Mouse (Mus musculus): ENCODE results near the gene Ric8a. TPM values are rescaled to one million over a fixed set of nuclear protein-coding genes. Genes with fewer than 3 reads are reported as not detected.

Ric8a gene
- polyA plus RNA-seq, 1 experiment: 103 TPM

DNA sequence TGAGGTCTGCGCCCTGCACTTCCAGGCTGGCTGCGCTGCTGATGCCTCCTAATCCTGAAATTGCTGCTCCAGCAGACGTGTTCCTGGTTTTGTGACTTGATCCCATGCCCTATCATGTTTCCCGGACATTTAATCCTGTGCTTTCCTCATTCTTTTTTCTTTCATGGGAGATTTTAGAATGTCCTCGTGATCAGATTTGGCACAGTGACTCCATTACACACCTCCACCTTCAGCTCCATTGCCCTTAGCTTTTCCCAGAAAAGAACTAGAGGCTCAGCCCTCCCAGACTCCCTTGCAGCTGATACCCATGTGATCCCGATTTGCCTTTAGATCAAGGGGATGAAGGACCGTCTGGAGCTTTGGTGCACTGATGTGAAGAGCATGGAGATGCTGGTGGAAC, 41.1 kb downstream of the Ric8a start:
- DNase-seq (ENCODE audit: low read depth): no peak
- no peak for TF ChIP-seq POLR2A (IDR thresholded peaks at IDR 0.05; ENCODE audit: borderline replicate concordance, extremely low read depth, insufficient read depth, insufficient read length, poor library complexity, severe bottlenecking)
- TF ChIP-seq CTCF (IDR thresholded peaks at IDR 0.05; ENCODE audit: borderline replicate concordance, extremely low read depth, insufficient read depth, insufficient read length): no peak

DNA sequence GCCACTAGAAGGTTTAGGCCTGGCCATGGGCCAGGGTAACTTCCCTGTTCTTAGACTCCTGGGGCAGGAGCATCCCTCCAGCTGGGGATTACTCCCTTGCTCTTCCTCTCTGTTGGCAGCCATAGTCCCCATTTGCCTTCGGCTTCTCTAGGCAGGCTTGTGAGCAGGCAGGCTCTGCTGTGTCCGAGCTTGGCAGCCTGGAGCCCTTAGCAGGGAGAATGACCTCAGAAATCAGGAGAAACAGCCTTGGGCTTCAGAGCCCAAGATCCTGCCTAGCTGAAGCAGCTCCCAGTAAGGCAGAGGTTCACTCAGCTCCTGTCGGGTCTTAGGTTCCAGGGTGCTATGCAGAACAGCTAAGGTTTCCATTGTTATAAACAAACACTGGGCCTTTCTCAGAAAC, 42.4 kb downstream of the Ric8a start:
- TF ChIP-seq POLR2A (IDR thresholded peaks at IDR 0.05; ENCODE audit: borderline replicate concordance, extremely low read depth, insufficient read depth, insufficient read length, poor library complexity, severe bottlenecking) (no peak), CTCF (IDR thresholded peaks at IDR 0.05; ENCODE audit: borderline replicate concordance, extremely low read depth, insufficient read depth, insufficient read length) (no peak)
- no peak for DNase-seq (ENCODE audit: low read depth)

DNA sequence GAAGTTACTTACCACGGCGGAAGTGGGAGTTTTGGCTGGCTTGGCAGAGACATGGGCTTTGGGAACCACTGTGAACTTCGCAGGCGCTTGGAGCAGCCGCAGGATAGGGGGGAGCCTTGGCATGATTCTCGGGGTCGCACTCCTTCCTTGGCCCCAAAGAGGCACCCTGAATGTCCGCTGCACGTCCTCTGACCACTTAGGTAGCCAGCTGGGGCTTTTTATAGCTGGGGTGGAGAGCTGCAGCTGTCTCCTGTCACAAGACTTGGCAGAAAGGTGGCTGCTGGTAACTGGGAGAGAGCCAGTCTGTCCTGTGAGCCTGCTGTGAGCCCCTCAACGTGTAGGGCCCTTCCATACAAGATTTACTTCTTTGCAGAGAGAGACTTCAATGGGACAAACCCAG, 43.5 kb downstream of the Ric8a start, which contains the start of gene Cox8b:
TSS of gene Cox8b (minus strand) at position 227 of the 400 bp plus-strand sequence.
- TF ChIP-seq CTCF (IDR thresholded peaks at IDR 0.05; ENCODE audit: borderline replicate concordance, extremely low read depth, insufficient read depth, insufficient read length) (no peak), POLR2A (IDR thresholded peaks at IDR 0.05; ENCODE audit: borderline replicate concordance, extremely low read depth, insufficient read depth, insufficient read length, poor library complexity, severe bottlenecking) (no peak)
- no peak for DNase-seq (ENCODE audit: low read depth)

DNA sequence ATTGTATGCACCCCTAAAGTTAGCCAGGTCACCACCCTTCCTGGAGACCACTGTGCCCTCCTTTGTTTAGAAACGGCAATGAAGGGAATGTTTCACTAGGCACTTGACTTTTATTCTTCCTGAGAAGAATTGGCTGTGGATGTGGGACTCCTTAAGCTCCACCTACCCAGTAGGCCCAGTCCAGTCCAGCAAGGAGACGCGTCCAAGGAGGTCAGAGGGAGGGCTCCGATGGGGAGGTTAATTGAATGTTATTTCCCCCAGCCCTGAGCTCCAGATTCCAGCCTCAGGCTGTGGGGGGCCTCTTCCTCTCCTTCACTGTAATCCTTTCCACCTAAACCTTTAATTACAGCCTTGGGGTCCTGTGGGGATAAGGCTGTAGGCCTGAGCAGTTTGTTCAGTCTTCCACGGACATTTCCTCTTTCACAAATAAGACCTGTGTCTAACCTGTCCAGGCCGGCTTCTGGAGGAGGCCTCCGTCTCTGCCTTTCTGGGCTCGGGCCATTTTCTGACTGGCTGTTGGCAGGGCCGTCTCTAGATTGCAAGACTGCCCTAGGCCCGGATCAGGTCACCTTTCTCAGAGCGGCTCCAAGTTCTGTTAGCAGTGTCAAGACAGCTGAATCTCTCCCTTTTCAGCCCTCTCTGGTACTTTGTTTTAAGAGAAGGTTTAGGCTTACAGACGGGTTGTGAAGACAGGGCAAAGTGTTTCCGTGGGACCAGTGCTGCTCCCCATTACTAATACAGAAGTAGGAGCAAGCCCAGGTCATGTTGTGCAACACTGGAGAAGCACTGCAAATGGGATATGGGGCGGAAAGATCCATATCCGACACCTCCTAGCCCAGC, 45.5 kb downstream of the Ric8a start:
- no peak for TF ChIP-seq POLR2A (IDR thresholded peaks at IDR 0.05; ENCODE audit: borderline replicate concordance, extremely low read depth, insufficient read depth, insufficient read length, poor library complexity, severe bottlenecking)
- no peak for TF ChIP-seq CTCF (IDR thresholded peaks at IDR 0.05; ENCODE audit: borderline replicate concordance, extremely low read depth, insufficient read depth, insufficient read length)
- no peak for DNase-seq (ENCODE audit: low read depth)

DNA sequence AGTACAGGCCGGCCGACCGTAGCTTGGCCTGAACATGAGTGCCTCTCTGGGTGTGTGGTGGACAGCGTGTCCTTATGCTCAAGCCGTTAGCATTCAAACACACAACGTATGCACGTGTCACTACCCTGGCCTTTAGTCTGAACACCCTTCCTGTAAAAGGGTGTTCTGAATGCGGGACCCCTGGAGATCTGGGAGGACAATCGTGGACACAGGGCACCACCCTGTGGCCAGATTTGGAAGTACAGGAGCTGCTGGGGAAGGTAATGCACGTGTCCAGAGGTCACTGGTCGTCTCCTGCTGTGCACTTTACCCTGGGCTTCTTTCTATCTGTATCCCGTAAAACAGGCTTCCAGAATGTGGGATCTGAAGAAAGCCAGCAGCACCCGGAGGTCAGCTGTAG, 46.5 kb downstream of the Ric8a start:
- TF ChIP-seq POLR2A (IDR thresholded peaks at IDR 0.05; ENCODE audit: borderline replicate concordance, extremely low read depth, insufficient read depth, insufficient read length, poor library complexity, severe bottlenecking): no peak
- TF ChIP-seq CTCF (IDR thresholded peaks at IDR 0.05; ENCODE audit: borderline replicate concordance, extremely low read depth, insufficient read depth, insufficient read length): peak; percentile 92
- peak; percentile 57 for DNase-seq (ENCODE audit: low read depth)

DNA sequence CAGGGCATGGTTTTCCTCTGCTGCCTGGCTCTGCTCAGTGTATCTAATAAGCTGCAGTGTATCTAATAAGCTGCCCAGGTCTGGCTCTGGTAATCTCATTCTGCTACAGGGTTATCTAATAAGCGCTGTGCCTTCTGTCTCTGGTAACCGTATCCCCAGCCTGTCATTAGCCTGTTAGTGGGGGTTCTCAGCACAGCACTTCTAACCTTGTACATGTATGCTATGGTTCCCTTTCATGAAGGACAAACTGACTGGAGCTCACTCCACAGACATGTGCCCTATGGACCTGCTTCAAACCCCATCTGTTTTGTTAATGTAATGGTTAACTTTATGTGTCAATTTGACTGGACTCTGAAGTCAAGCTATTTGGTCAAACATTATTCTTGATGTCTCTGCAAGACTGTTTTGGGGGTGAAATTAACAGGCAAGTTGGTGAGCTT, 48.9 kb downstream of the Ric8a start:
- TF ChIP-seq POLR2A (IDR thresholded peaks at IDR 0.05; ENCODE audit: borderline replicate concordance, extremely low read depth, insufficient read depth, insufficient read length, poor library complexity, severe bottlenecking) (no peak), CTCF (IDR thresholded peaks at IDR 0.05; ENCODE audit: borderline replicate concordance, extremely low read depth, insufficient read depth, insufficient read length) (no peak)

DNA sequence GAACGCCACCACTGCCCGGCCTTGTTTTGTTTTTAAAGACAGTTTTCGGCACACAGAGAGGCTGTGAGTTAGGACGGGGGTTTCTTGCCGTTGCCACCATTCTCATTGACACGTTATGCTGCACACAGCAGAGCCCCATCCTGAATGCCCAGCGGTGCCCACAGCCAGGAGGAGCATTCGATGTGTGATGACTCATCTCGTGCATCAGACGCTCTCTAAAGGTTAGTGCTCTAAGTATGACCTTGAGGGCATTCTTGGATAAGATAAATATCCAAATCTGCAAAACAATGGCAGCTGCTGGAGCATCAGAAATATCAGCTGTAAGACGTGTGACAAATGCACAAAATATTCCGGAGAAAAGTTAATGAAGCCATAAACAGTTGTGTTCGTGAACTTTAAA, 50.4 kb downstream of the Ric8a start:
- TF ChIP-seq POLR2A (IDR thresholded peaks at IDR 0.05; ENCODE audit: borderline replicate concordance, extremely low read depth, insufficient read depth, insufficient read length, poor library complexity, severe bottlenecking): no peak
- no peak for DNase-seq (ENCODE audit: low read depth)

More for the DNA sequence above, 48.9 kb downstream of the Ric8a start:
- DNase-seq (ENCODE audit: low read depth): no peak

DNA sequence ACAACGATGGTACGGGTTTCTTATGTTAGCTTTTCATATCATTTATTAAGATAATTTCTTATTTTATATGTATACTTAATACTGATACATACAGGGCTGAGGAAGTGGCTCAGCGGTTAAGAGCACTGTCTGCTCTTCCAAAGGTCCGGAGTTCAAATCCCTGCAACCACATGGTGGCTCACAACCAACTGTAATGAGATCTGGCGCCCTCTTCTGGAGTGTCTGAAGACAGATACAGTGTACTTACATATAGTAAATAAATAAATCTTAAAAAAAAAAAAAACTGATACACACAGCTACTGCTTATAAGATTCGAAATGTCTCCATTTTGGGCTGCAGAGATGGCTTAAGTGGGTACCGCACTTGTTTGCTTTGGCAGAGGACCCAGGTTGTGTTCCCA, 50.9 kb downstream of the Ric8a start:
- no peak for TF ChIP-seq CTCF (IDR thresholded peaks at IDR 0.05; ENCODE audit: borderline replicate concordance, extremely low read depth, insufficient read depth, insufficient read length)
- no peak for DNase-seq (ENCODE audit: low read depth)

DNA sequence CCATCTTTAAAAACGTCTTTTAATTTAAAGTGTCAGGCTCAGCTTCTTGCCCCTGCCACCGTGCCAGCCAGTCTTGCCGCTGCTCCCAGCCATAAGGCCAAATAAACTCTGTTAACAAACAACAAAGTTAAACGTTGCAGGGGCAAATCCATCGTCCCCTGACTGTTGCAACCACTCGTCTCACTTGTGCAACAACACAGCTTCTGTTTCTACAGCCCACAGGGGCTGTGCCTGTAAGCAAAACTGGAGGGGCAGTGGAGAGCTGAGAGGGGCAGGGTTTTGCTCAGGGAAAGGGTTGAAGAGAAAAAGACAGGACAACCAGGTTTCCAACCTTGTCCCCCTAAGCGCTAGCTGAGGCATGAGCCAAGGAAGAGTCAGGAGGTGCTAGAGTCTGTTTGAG, 51.4 kb downstream of the Ric8a start:
- DNase-seq (ENCODE audit: low read depth): no peak
- TF ChIP-seq POLR2A (IDR thresholded peaks at IDR 0.05; ENCODE audit: borderline replicate concordance, extremely low read depth, insufficient read depth, insufficient read length, poor library complexity, severe bottlenecking): no peak
- TF ChIP-seq CTCF (IDR thresholded peaks at IDR 0.05; ENCODE audit: borderline replicate concordance, extremely low read depth, insufficient read depth, insufficient read length): no peak

DNA sequence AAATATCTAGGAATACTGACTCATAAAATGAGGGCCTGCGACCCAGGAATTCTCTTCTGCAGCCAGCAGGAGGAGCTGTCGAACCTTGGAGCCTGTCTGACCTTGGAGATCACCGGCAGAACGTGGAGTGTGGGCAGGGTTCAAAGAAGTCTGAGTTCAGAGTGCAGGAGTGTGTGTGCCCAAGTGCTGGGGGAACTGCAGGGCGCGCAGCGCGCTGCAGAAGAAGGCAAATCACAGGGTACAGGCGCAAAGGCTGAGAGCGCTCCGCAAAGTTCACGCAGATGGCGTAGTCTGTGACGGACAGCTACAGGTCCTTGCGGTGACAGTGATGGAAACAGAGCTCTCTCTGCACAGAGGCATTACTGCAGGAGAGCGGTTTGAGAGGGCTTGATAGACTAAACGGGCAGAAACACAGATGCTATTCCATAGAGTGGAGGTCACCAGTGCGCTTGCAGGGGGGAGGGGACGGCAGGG, 51.9 kb downstream of the Ric8a start:
- peak; percentile 82 for DNase-seq (ENCODE audit: low read depth)
- TF ChIP-seq CTCF (IDR thresholded peaks at IDR 0.05; ENCODE audit: borderline replicate concordance, extremely low read depth, insufficient read depth, insufficient read length): peak; percentile 86
- no peak for TF ChIP-seq POLR2A (IDR thresholded peaks at IDR 0.05; ENCODE audit: borderline replicate concordance, extremely low read depth, insufficient read depth, insufficient read length, poor library complexity, severe bottlenecking)

DNA sequence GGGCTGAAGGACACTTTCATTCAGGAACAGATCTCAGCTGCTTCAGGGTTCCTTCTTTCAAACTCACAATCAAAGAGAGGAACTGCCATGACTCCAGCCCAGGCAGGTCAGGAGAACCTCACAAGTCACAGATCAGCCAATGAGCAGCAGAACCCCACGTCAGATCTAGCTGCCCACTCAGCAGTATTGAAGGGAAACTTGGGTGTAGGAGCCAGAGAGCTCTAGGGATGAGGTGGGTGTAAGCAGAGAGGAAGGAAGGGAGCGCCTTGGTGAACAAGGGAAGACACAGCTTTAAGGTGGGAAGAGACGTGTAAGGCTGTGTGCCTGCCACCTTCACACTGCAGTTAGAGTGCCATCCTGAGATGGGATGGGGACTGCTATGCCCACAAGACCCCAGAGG, 55.5 kb downstream of the Ric8a start:
- TF ChIP-seq CTCF (IDR thresholded peaks at IDR 0.05; ENCODE audit: borderline replicate concordance, extremely low read depth, insufficient read depth, insufficient read length) (no peak), POLR2A (IDR thresholded peaks at IDR 0.05; ENCODE audit: borderline replicate concordance, extremely low read depth, insufficient read depth, insufficient read length, poor library complexity, severe bottlenecking) (no peak)
- no peak for DNase-seq (ENCODE audit: low read depth)

DNA sequence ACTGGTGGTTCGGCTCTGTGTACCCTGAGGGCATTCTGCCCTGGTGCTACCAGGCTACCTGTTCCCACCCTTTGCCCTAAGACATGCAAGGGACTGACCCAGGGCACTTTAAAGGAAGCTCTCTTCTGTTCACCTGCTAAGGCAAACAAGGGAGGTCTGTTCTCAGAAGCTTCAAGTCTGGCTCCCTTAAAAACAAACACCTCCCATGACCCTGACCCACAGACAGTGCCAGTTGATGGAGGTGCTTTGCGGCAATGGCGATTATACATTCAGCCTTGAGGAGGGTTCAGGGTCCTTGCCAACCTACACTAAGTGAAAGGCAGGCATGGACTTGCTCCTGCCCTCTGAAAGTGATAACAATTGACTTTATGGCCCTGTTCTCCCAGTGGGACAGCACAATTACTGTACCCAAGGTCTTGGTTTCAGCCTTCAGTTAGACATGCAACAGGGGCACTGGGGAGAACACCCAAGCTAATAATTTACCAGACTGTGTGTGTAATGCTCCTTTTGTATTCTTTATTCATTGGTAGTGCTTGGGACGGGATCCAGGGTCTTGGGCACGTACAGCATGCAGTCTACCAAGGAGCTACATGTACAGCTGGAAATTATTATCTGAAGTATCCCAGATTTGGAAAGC, 56.2 kb downstream of the Ric8a start:
- no peak for TF ChIP-seq POLR2A (IDR thresholded peaks at IDR 0.05; ENCODE audit: borderline replicate concordance, extremely low read depth, insufficient read depth, insufficient read length, poor library complexity, severe bottlenecking)
- no peak for TF ChIP-seq CTCF (IDR thresholded peaks at IDR 0.05; ENCODE audit: borderline replicate concordance, extremely low read depth, insufficient read depth, insufficient read length)

More for the DNA sequence above, 56.2 kb downstream of the Ric8a start:
- DNase-seq (ENCODE audit: low read depth): no peak

Other genes starting within 250 kb of the Ric8a start
- not detected in 2 replicates for gene Olfr61, start 228.0 kb upstream of the Ric8a start, polyA plus RNA-seq (2012; rRNA removed)
- gene Olfr53, start 210.5 kb upstream of the Ric8a start, polyA plus RNA-seq (2012; rRNA removed): not detected in 2 replicates
- 0.01 and 0.03 TPM in 2 replicates for gene Olfr539, start 197.0 kb upstream of the Ric8a start, polyA plus RNA-seq (2012; rRNA removed)
- gene Olfr45, start 175.0 kb upstream of the Ric8a start, polyA plus RNA-seq (2012; rRNA removed): not detected in 2 replicates
- not detected in 2 replicates for gene Olfr541, start 159.7 kb upstream of the Ric8a start, polyA plus RNA-seq (2012; rRNA removed)
- not detected in 2 replicates for gene Cyp2e1, start 93.2 kb upstream of the Ric8a start, polyA plus RNA-seq (2012; rRNA removed)
- gene Syce1, start 69.1 kb upstream of the Ric8a start, polyA plus RNA-seq (2012; rRNA removed): 0.15 and 0.18 TPM in 2 replicates
- gene Zfp941, start 34.8 kb upstream of the Ric8a start, polyA plus RNA-seq (2012; rRNA removed): 7.7 and 12.8 TPM in 2 replicates
- 0.25 TPM in 1 of 2 replicates, not detected in the other for gene Urah, start 21.9 kb upstream of the Ric8a start, polyA plus RNA-seq (2012; rRNA removed)
- gene Scgb1c1, start 11.4 kb upstream of the Ric8a start, polyA plus RNA-seq (2012; rRNA removed): 0.23 TPM in 1 of 2 replicates, not detected in the other
- 0.06 and 0.07 TPM in 2 replicates for gene Odf3, start 9.2 kb upstream of the Ric8a start, polyA plus RNA-seq (2012; rRNA removed)
- 0.19 and 0.21 TPM in 2 replicates for gene Gm45785, start 626 bp upstream of the Ric8a start, polyA plus RNA-seq (2012; rRNA removed)
- 26.9 and 32.1 TPM in 2 replicates for gene Bet1l, start 620 bp downstream of the Ric8a start, polyA plus RNA-seq (2012; rRNA removed)
- gene Psmd13, start 25.0 kb downstream of the Ric8a start, polyA plus RNA-seq (2012; rRNA removed): 138 and 146 TPM in 2 replicates
- gene Sirt3, start 25.4 kb downstream of the Ric8a start, polyA plus RNA-seq (2012; rRNA removed): 41.3 and 46.9 TPM in 2 replicates
- gene Cox8b, start 43.5 kb downstream of the Ric8a start, polyA plus RNA-seq (2012; rRNA removed): not detected in 2 replicates
- 0.18 and 0.21 TPM in 2 replicates for gene Nlrp6, start 63.9 kb downstream of the Ric8a start, polyA plus RNA-seq (2012; rRNA removed)
- gene Pgghg, start 84.4 kb downstream of the Ric8a start, polyA plus RNA-seq (2012; rRNA removed): 13.2 and 18.9 TPM in 2 replicates
- gene Ifitm5, start 93.3 kb downstream of the Ric8a start, polyA plus RNA-seq (2012; rRNA removed): 0.78 and 7.3 TPM in 2 replicates
- not detected in 2 replicates for gene Gm45717, start 99.0 kb downstream of the Ric8a start, polyA plus RNA-seq (2012; rRNA removed)
- gene Ifitm2, start 99.0 kb downstream of the Ric8a start, polyA plus RNA-seq (2012; rRNA removed): 153 and 201 TPM in 2 replicates
- 23.4 and 31.8 TPM in 2 replicates for gene Ifitm1, start 110.3 kb downstream of the Ric8a start, polyA plus RNA-seq (2012; rRNA removed)
- 13.0 and 26.1 TPM in 2 replicates for gene Ifitm3, start 153.8 kb downstream of the Ric8a start, polyA plus RNA-seq (2012; rRNA removed)
- gene Ifitm6, start 161.0 kb downstream of the Ric8a start, polyA plus RNA-seq (2012; rRNA removed): 0.73 and 0.77 TPM in 2 replicates
- gene Gm17387, start 172.2 kb downstream of the Ric8a start, polyA plus RNA-seq (2012; rRNA removed): not detected in 2 replicates
- gene B4galnt4, start 204.1 kb downstream of the Ric8a start, polyA plus RNA-seq (2012; rRNA removed): 151 and 166 TPM in 2 replicates
- 2.5 and 2.9 TPM in 2 replicates for gene Pkp3, start 221.3 kb downstream of the Ric8a start, polyA plus RNA-seq (2012; rRNA removed)
- gene Sigirr, start 243.6 kb downstream of the Ric8a start, polyA plus RNA-seq (2012; rRNA removed): 1.8 and 2.1 TPM in 2 replicates